Mouse (Mus musculus) hindbrain, embryonic 14.5 days (tissue): ENCODE measurements around the gene Gm21746. TPM values are rescaled to one million over a fixed set of nuclear protein-coding genes. Genes with fewer than 3 reads are reported as not detected.
"Not testable (repeated sequence)": the region's sequence is repeated elsewhere in the genome, so short reads cannot be mapped to it uniquely, and the experiment has no call there.

ENCODE experiments used
- ATAC-seq: fragments of 200-750 bp; cut with Nextera tagmentation; 2 replicates; pipeline ENCODE4 v1.8.0; 2017; ENCODE audit warnings: moderate number of reproducible peaks, mild to moderate bottlenecking, moderate TSS enrichment, moderate library complexity; ENCODE audit not compliant: low FRiP score
- DNase-seq: peaks from one replicate; pipeline ENCODE4 v3.0.0-alpha.2; 2015; ENCODE audit warnings: low spot score
- H3K27ac ChIP-seq: fragments of 300-500 bp; sonication (generic); 2 replicates; pipeline ENCODE4 v1.5.1; 2014; ENCODE audit warnings: mild to moderate bottlenecking, moderate library complexity
- H3K27me3 ChIP-seq: fragments of 300-500 bp; sonication (generic); 2 replicates; pipeline ENCODE4 v1.6.1; 2014; ENCODE audit warnings: mild to moderate bottlenecking, low read length, mixed read lengths; ENCODE audit not compliant: control insufficient read depth, insufficient read depth
- H3K36me3 ChIP-seq: fragments of 300-500 bp; sonication (generic); replicated peaks from 2 replicates; pipeline ENCODE4 v1.6.1; 2014; ENCODE audit not compliant: control insufficient read depth, insufficient read depth
- H3K4me1 ChIP-seq: fragments of 300-500 bp; sonication (generic); replicated peaks from 2 replicates; pipeline ENCODE4 v1.6.1; 2014; ENCODE audit warnings: antibody characterized with exemption, low read length, mixed read lengths; ENCODE audit not compliant: control insufficient read depth, insufficient read depth
- H3K4me2 ChIP-seq: fragments of 300-500 bp; sonication (generic); replicated peaks from 2 replicates; pipeline ENCODE4 v1.6.1; 2014; ENCODE audit warnings: mild to moderate bottlenecking, moderate library complexity
- H3K4me3 ChIP-seq: fragments of 300-500 bp; sonication (generic); replicated peaks from 2 replicates; pipeline ENCODE4 v1.5.1; 2014; ENCODE audit warnings: mild to moderate bottlenecking, low read length
- H3K9ac ChIP-seq: fragments of 300-500 bp; sonication (generic); 2 replicates; pipeline ENCODE4 v1.6.1; 2014
- H3K9me3 ChIP-seq: fragments of 300-500 bp; sonication (generic); 2 replicates; pipeline ENCODE4 v1.6.1; 2016; ENCODE audit warnings: low read length; ENCODE audit not compliant: control insufficient read depth
- WGBS: fragments of 180-500 bp; shearing (Covaris S2); extraction: QIAGEN DNeasy Blood & Tissue Kit; methylation state at CpG from one replicate; pipeline ENCODE4 v1.1.7; 2014; 5-methylcytosine and 5-hydroxymethylcytosine counted together
- polyA plus RNA-seq: library from polyadenylated mRNA; unstranded; fragments of >200 nt; fragmentation: Nextera tagmentation; extraction: Ambion mirVana; gene quantifications from 2 replicates; pipeline ENCODE4 v1.2.1, GENCODE M21; 2014

Gm21746 gene
- polyA plus RNA-seq, result not detected in 2 replicates

- H3K9me3 ChIP-seq, DNase-seq, H3K4me3 ChIP-seq, H3K27me3 ChIP-seq, H3K36me3 ChIP-seq, H3K4me1 ChIP-seq, ATAC-seq, H3K9ac ChIP-seq, H3K27ac ChIP-seq, H3K4me2 ChIP-seq: not testable (repeated sequence)
- WGBS, result 86% methylated on average over 2 of the region's 3 CpGs
Measured at GRCm38 (mm10) chrY:6237895-6238294, at the start of gene Gm21746. Gene Gm21746, minus strand, starts transcription at chrY:6237995.

- H3K4me3 ChIP-seq, result not testable (repeated sequence)
Measured at GRCm38 (mm10) chrY:6266798-6267197, 29.0 kb upstream of the Gm21746 start, which contains the start of gene Gm20873. Gene Gm20873, plus strand, starts transcription at chrY:6267098.

More at GRCm38 (mm10) chrY:6266798-6267197, 29.0 kb upstream of the Gm21746 start, which contains the start of gene Gm20873:
- ATAC-seq, H3K9me3 ChIP-seq, H3K27ac ChIP-seq, H3K9ac ChIP-seq, DNase-seq, H3K36me3 ChIP-seq, H3K4me2 ChIP-seq, H3K27me3 ChIP-seq, H3K4me1 ChIP-seq: not testable (repeated sequence)

Other genes with a start within 250 kb of the Gm21746 start
- not detected in 2 replicates for gene Gm20873, start 29.1 kb upstream of the Gm21746 start, polyA plus RNA-seq